Mouse (Mus musculus) ES-E14 (cell line): ENCODE data around the gene Katnal1. TPM values are rescaled to one million over a fixed set of nuclear protein-coding genes. Genes with fewer than 3 reads are reported as not detected.
A peak's percentile ranks its signal among the peaks of the same experiment; 100 is the strongest.

Experiments
- DNase-seq: peaks from one replicate; pipeline ENCODE4 v3.0.0-alpha.2; 2013; ENCODE audit warnings: low read depth, low spot score
- H3K27ac ChIP-seq: 2 replicates; pipeline ENCODE4 v1.5.1; 2012; ENCODE audit warnings: low read depth, mild to moderate bottlenecking, low read length, moderate library complexity, mixed read lengths; ENCODE audit not compliant: poor library complexity, insufficient read depth, severe bottlenecking
- H3K36me3 ChIP-seq: 2 replicates; pipeline ENCODE4 v1.6.1; 2012; ENCODE audit warnings: mild to moderate bottlenecking, low read length, moderate library complexity, mixed read lengths; ENCODE audit not compliant: control insufficient read depth, poor library complexity, insufficient read depth, severe bottlenecking
- H3K4me1 ChIP-seq, 2 experiments: fragments of 150-350 bp in 1 of 2; sonication (generic) in 1 of 2; 2 replicates each; pipeline ENCODE4 v1.6.1; 2012; ENCODE audit warnings: low read length in 2 of 2, mild to moderate bottlenecking in 1 of 2, mixed read lengths in 1 of 2; ENCODE audit not compliant: control insufficient read depth in 2 of 2, insufficient read depth in 2 of 2, poor library complexity in 1 of 2
- H3K4me3 ChIP-seq, 2 experiments: fragments of 150-350 bp in 1 of 2; sonication (generic) in 1 of 2; 2 replicates each; pipeline ENCODE4 v1.5.1; 2012; ENCODE audit warnings: low read length in 2 of 2, low read depth in 1 of 2, mild to moderate bottlenecking in 1 of 2, mixed read lengths in 1 of 2; ENCODE audit not compliant: insufficient read depth in 1 of 2, poor library complexity in 1 of 2, severe bottlenecking in 1 of 2
- H3K9ac ChIP-seq: 2 replicates; pipeline ENCODE4 v1.6.1; 2012; ENCODE audit warnings: low read depth, mild to moderate bottlenecking, low read length, mixed read lengths; ENCODE audit not compliant: poor library complexity, insufficient read depth, severe bottlenecking
- H3K9me3 ChIP-seq: fragments of 150-350 bp; sonication (generic); 2 replicates; pipeline ENCODE4 v1.6.1; 2012; ENCODE audit warnings: low read depth, mild to moderate bottlenecking, low read length; ENCODE audit not compliant: control insufficient read depth, insufficient read depth
- CHD2 ChIP-seq: IDR thresholded peaks from 2 replicates; pipeline ENCODE4 v1.6.1; 2014; ENCODE audit warnings: mild to moderate bottlenecking, low read depth, low read length, inconsistent platforms
- HCFC1 ChIP-seq: IDR thresholded peaks from 2 replicates; pipeline ENCODE4 v1.6.1; 2012; ENCODE audit warnings: low read length, inconsistent platforms, borderline replicate concordance; ENCODE audit not compliant: insufficient read depth
- MAFK ChIP-seq: IDR thresholded peaks from 2 replicates; pipeline ENCODE4 v1.6.1; 2014; ENCODE audit warnings: mild to moderate bottlenecking, low read depth, low read length, inconsistent platforms; ENCODE audit not compliant: insufficient read depth
- ZC3H11A ChIP-seq: IDR thresholded peaks from 2 replicates; pipeline ENCODE4 v1.6.1; 2012; ENCODE audit warnings: low read depth, mild to moderate bottlenecking, inconsistent platforms, low read length, borderline replicate concordance
- ZNF384 ChIP-seq: IDR thresholded peaks from 2 replicates; pipeline ENCODE4 v1.6.1; 2012; ENCODE audit warnings: low read depth, low read length, inconsistent platforms
- in situ Hi-C, 2 experiments: fragments of 600-800 bp; cut with MboI; formaldehyde crosslinking; loops; one replicate each; pipeline ENCODE4 v1.15.1; 2025; ENCODE audit warnings: low sequenced_read_pairs in 2 of 2, inconsistent platforms in 1 of 2; ENCODE audit not compliant: unreplicated experiment in 2 of 2
- total RNA-seq: library from RNA; depleted of rRNA; stranded (reverse); fragments of 300-350 nt; gene quantifications from 2 replicates; pipeline ENCODE4 v1.2.3, GENCODE M21; 2012

The Katnal1 gene
- total RNA-seq, 1 experiment: 5.8 TPM

DNA sequence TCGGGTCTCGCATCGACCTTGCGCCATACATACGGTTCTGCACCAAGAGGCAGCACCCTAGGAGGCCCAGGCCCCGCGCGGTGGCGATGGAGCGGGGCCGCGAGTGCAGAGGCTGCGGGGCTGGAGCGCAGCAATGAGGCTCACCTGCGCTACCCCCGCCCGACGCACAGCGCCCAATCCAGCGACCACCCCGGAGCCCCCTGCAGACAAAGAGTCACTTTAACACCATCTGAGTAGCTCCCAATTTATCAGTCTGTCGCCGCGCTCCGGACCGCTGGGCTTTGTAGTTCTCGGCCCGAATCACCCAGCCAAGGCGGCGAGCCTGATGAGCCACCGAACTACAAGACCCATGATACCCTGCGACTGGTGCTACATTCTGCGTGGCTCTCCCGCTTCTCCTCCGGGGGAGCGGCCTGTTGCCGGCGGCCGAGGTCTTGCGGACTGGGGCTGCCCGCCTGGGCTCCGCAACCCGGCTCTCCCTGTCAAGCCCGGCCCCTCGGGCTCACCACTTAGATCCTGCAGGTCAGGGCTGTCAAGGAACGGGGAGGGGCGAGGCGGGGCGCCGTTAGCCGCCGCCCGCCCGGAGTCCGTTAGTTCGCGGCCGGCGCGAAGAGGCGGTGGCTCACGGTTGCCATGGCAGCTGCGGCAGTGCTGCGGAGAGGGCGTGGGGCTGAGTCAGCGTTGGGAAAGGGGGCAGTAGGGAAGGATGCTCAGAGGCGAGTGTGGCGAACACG, 571 bp downstream of the Katnal1 start:
- in situ Hi-C loops: no loop called here
- Histone ChIP-seq H3K27ac (0 out of 2 replicates have a peak overlapping the region, but pooled peaks have one; percentile 34), H3K4me3 (peak overlapping the region; percentile 77), H3K36me3 (no peaks in the 10 kb centered on the region), H3K4me1 (peaks cover 2 to 13% of the 10 kb centered on the region in 2 experiments; a peak in 3 of 4 replicates), H3K9ac (peak overlapping the region; percentile 76), H3K9me3 (no peaks in the 10 kb centered on the region)
- DNase-seq: peak; percentile 91
- TF ChIP-seq MAFK (peak; percentile 90), ZNF384 (no peak), HCFC1 (peak; percentile 99)

DNA sequence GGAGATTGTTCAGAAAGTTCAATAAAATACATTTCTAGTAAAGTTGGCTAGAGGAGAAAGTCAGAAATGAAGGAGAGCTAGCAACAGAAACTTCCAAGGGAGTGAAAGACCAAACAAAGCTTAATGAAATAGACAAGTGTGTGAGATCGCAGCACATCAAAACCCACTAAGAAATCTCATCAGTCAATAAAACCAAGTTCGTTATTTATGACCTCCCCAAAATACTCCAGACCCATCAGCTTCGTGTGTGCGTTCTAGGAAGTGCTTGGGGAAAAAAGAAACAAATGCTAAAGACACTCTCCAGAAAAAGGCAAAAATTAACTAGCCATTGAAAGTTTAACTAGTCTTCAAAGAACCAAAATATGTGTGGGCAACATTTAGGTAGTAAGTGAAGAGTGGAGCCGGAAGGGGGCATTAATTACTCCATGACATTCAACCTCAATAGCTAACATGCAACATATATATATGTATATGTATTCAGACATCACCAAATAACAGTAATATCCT, 1.4 kb downstream of the Katnal1 start:
- TF ChIP-seq MAFK: no peak
- no peak for TF ChIP-seq ZC3H11A
- TF ChIP-seq HCFC1: no peak
- TF ChIP-seq ZNF384: no peak
- H3K4me1 ChIP-seq: peaks cover 2 to 13% of the 10 kb centered on the region in 2 experiments; a peak in 3 of 4 replicates
- no peak for DNase-seq
- H3K36me3 ChIP-seq: no peaks in the 10 kb centered on the region
- H3K27ac ChIP-seq: no peak overlapping the region
- H3K9me3 ChIP-seq: no peaks in the 10 kb centered on the region
- in situ Hi-C loops: no loop called here
- H3K9ac ChIP-seq: no peak overlapping the region
- H3K4me3 ChIP-seq: peak overlapping the region; percentile 77; a peak in 3 of 4 replicates

DNA sequence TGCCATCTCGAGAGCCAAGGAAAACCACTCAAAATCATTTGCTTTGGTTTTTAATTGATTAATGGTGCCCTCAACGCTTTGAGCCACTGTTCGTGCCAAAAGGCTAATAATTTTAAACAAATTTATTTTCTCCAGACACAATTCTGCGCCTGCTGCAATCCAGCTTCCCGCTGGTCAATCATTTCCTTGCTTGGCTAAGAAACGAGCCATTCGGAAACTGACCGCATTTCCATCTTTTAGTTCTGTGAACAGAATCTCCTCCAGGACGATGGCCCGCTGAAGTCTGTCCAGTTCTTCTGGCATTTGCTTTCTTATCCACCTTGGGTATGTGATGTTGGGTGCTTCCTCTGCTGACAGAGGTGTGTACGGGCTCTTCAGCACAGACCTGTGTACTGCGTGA, 4.5 kb downstream of the Katnal1 start:
- DNase-seq: no peak
- H3K27ac ChIP-seq: no peak overlapping the region
- H3K4me1 ChIP-seq: peaks cover 1 to 2% of the 10 kb centered on the region in 2 experiments; a peak in 1 of 4 replicates
- H3K9ac ChIP-seq: no peak overlapping the region
- in situ Hi-C loops: no loop called here
- H3K4me3 ChIP-seq: no peak overlapping the region
- TF ChIP-seq HCFC1 (no peak), ZNF384 (no peak), MAFK (no peak), ZC3H11A (no peak), CHD2 (no peak)
- H3K9me3 ChIP-seq: no peaks in the 10 kb centered on the region
- no peaks in the 10 kb centered on the region for H3K36me3 ChIP-seq

DNA sequence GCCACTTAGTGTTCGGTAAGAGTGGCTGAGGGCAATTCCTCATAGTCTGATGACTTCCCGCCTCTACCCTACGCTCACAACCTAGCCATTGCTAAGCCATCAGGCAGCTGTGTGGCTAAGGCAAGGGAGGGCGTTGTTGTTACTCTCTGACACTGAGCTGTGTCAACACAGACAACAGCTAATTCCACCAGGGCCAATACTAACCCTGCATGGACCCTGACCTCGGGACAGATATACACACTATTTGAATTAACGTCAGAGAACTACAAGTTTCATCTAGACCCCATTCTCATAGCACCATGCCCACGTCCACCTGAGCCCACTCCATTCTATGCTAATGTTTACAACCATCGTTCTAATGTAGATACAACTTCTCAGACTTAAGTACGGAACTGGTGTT, 5.1 kb downstream of the Katnal1 start:
- no peak overlapping the region for H3K27ac ChIP-seq
- no peaks in the 10 kb centered on the region; a peak in 1 of 4 replicates for H3K4me1 ChIP-seq
- TF ChIP-seq HCFC1: no peak
- H3K4me3 ChIP-seq: no peak overlapping the region
- no peaks in the 10 kb centered on the region for H3K36me3 ChIP-seq
- no peak for DNase-seq
- H3K9ac ChIP-seq: no peak overlapping the region
- no peaks in the 10 kb centered on the region for H3K9me3 ChIP-seq
- in situ Hi-C loops: no loop called here

DNA sequence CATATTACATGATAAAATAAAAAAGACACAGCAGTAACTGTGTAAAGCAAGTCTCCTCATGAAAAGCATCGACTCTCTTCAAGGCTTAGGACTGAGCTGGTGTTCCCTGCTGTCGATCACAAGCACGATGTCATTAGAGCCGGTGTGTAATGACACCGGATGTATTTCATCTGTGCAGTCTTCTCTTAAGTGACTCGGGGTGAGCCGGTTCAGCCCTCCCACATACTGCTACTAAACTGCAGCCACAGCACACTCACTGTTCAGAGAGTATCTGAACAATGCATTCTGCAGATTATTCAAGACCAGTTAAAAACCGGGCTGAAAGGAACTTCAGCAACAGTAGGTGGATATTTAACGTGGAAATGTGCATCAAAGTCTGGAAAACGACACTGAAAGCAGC, 5.7 kb downstream of the Katnal1 start:
- H3K9me3 ChIP-seq: no peaks in the 10 kb centered on the region
- in situ Hi-C loops: no loop called here
- no peak for DNase-seq
- no peak overlapping the region for H3K27ac ChIP-seq
- no peak for TF ChIP-seq ZNF384
- TF ChIP-seq HCFC1: no peak
- no peak for TF ChIP-seq CHD2
- no peak for TF ChIP-seq MAFK
- TF ChIP-seq ZC3H11A: no peak
- no peak overlapping the region for H3K4me3 ChIP-seq
- H3K9ac ChIP-seq: no peak overlapping the region
- no peaks in the 10 kb centered on the region; a peak in 1 of 4 replicates for H3K4me1 ChIP-seq
- no peaks in the 10 kb centered on the region for H3K36me3 ChIP-seq
